Mouse (Mus musculus) layer of hippocampus, postnatal 36 days (tissue): ENCODE data around the gene Tmem169. TPM values are rescaled to one million over a fixed set of nuclear protein-coding genes. Genes with fewer than 3 reads are reported as not detected.
"Not testable (repeated sequence)": the region's sequence is repeated elsewhere in the genome, so short reads cannot be mapped to it uniquely, and the experiment has no call there.

Experiments used
- DNase-seq, 2 experiments: peaks; one replicate each; pipeline ENCODE4 v3.0.0; 2022
- total RNA-seq, 2 experiments: library from RNA; stranded (reverse); gene quantifications; 2 replicates each; pipeline ENCODE4 v1.2.3; 2021

Gene Tmem169
- 10 to 100 TPM; 16.6 to 17.6 TPM for total RNA-seq

GRCm38 (mm10) chr1:72283992-72284485, at the start of gene Tmem169, which contains the start of gene Pecr:
TSS of gene Tmem169 (plus strand) at chr1:72284369.
TSS of gene Pecr (minus strand) at chr1:72284314.
- peak; percentile 92 for DNase-seq

- DNase-seq = peak; percentile 71 to 73
Observed at GRCm38 (mm10) chr1:72236363-72237006, 47.7 kb upstream of the Tmem169 start.

GRCm38 (mm10) chr1:72237007-72237775, 47.0 kb upstream of the Tmem169 start:
- peak in 1 of 2 experiments; percentile 28 for DNase-seq

GRCm38 (mm10) chr1:72238016-72238580, 46.1 kb upstream of the Tmem169 start:
- DNase-seq = no peak

- DNase-seq = not testable (repeated sequence)
Observed at GRCm38 (mm10) chr1:72239113-72239512, 45.1 kb upstream of the Tmem169 start.

GRCm38 (mm10) chr1:72242581-72243143, 41.5 kb upstream of the Tmem169 start:
- DNase-seq = no peak

- DNase-seq = peak; percentile 93
Observed at GRCm38 (mm10) chr1:72243656-72244316, 40.4 kb upstream of the Tmem169 start.

- no peak for DNase-seq
Observed at GRCm38 (mm10) chr1:72244317-72245036, 39.7 kb upstream of the Tmem169 start.

GRCm38 (mm10) chr1:72248226-72248737, 35.9 kb upstream of the Tmem169 start:
- DNase-seq = not testable (repeated sequence)

- DNase-seq = no peak
Observed at GRCm38 (mm10) chr1:72251806-72252205, 32.4 kb upstream of the Tmem169 start.

- no peak for DNase-seq
Observed at GRCm38 (mm10) chr1:72253881-72254491, 30.2 kb upstream of the Tmem169 start.

- DNase-seq = peak; percentile 76 to 78
Observed at GRCm38 (mm10) chr1:72254545-72255061, 29.6 kb upstream of the Tmem169 start.

GRCm38 (mm10) chr1:72255062-72255853, 28.9 kb upstream of the Tmem169 start:
- no peak for DNase-seq

GRCm38 (mm10) chr1:72255854-72256175, 28.4 kb upstream of the Tmem169 start:
- DNase-seq = no peak

- no peak for DNase-seq
Observed at GRCm38 (mm10) chr1:72256381-72257256, 27.6 kb upstream of the Tmem169 start.

- no peak for DNase-seq
Observed at GRCm38 (mm10) chr1:72263099-72263498, 21.1 kb upstream of the Tmem169 start.

GRCm38 (mm10) chr1:72278085-72278484, 6.1 kb upstream of the Tmem169 start:
- DNase-seq = no peak

- DNase-seq = no peak
Observed at GRCm38 (mm10) chr1:72282604-72283003, 1.6 kb upstream of the Tmem169 start.

- DNase-seq = no peak
Observed at GRCm38 (mm10) chr1:72284539-72284938, 370 bp downstream of the Tmem169 start.
